Mouse (Mus musculus) liver, embryonic 12.5 days (tissue): Measurements from ENCODE around the gene Kpna7. TPM values are rescaled to one million over a fixed set of nuclear protein-coding genes. Genes with fewer than 3 reads are reported as not detected.
"Not testable (repeated sequence)": the region's sequence is repeated elsewhere in the genome, so short reads cannot be mapped to it uniquely, and the experiment has no call there.

Experiments used
- ATAC-seq: fragments of 200-750 bp; cut with Nextera tagmentation; 2 replicates; pipeline ENCODE4 v1.8.0; 2017; ENCODE audit warnings: moderate number of reproducible peaks, mild to moderate bottlenecking, moderate library complexity
- H3K27ac ChIP-seq: fragments of 300-500 bp; sonication (generic); 2 replicates; pipeline ENCODE4 v1.5.1; 2016; ENCODE audit warnings: mild to moderate bottlenecking
- H3K27me3 ChIP-seq: fragments of 300-500 bp; sonication (generic); replicated peaks from 2 replicates; pipeline ENCODE4 v1.6.1; 2016; ENCODE audit warnings: mild to moderate bottlenecking, moderate library complexity
- H3K36me3 ChIP-seq: fragments of 300-500 bp; sonication (generic); 2 replicates; pipeline ENCODE4 v1.6.1; 2016; ENCODE audit warnings: mild to moderate bottlenecking, moderate library complexity
- H3K4me1 ChIP-seq: fragments of 300-500 bp; sonication (generic); 2 replicates; pipeline ENCODE4 v1.6.1; 2016
- H3K4me2 ChIP-seq: fragments of 300-500 bp; sonication (generic); 2 replicates; pipeline ENCODE4 v1.6.1; 2016; ENCODE audit warnings: mild to moderate bottlenecking, moderate library complexity
- H3K4me3 ChIP-seq: fragments of 300-500 bp; sonication (generic); 2 replicates; pipeline ENCODE4 v1.5.1; 2016; ENCODE audit warnings: mild to moderate bottlenecking, moderate library complexity
- H3K9ac ChIP-seq: fragments of 300-500 bp; sonication (generic); 2 replicates; pipeline ENCODE4 v1.6.1; 2016; ENCODE audit warnings: mild to moderate bottlenecking, moderate library complexity
- H3K9me3 ChIP-seq: fragments of 300-500 bp; sonication (generic); replicated peaks from 2 replicates; pipeline ENCODE4 v1.6.1; 2016; ENCODE audit warnings: mild to moderate bottlenecking, moderate library complexity
- WGBS: fragments of 180-500 bp; shearing (Covaris S2); methylation state at CpG from one replicate; pipeline ENCODE4 v1.1.7; 2016; ENCODE audit not compliant: insufficient replicate concordance; 5-methylcytosine and 5-hydroxymethylcytosine counted together
- polyA plus RNA-seq: library from polyadenylated mRNA; unstranded; fragments of >200 nt; fragmentation: Nextera tagmentation; extraction: Ambion mirVana; gene quantifications from 2 replicates; pipeline ENCODE4 v1.2.1, GENCODE M21; 2016

Gene Kpna7
- polyA plus RNA-seq, 1 experiment from 2014 or later: 0.05 TPM

DNA sequence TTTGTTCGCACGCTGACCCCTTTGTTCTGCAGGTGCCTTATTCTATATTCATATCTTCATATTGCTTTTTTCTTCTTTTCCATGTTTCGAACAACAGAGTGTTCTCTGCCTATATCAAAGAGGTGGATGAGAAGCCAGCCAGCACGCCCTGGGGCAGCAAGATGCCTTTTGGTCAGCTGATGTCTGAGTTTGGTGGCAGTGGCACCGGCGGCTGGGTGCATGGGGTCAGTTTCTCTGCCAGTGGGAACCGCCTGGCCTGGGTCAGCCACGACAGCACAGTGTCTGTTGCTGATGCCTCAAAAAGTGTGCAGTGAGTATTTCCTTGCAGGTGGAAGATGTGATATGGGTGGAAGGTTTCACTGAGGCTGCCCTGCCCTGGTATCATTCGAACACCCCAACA lies 17.1 kb upstream of the Kpna7 start:
- ATAC-seq: no peak
- 89% methylated on average over 9 of the region's 9 CpGs for WGBS
- H3K4me1 ChIP-seq: peaks cover 4% of the 10 kb centered on the region; the same call in 1 of the 2 replicates
- peaks cover 100% of the 10 kb centered on the region for H3K36me3 ChIP-seq
- no peak overlapping the region for H3K4me3 ChIP-seq
- H3K4me2 ChIP-seq: no peak overlapping the region
- H3K27ac ChIP-seq: no peak overlapping the region
- H3K9ac ChIP-seq: no peak overlapping the region
- H3K9me3 ChIP-seq: no peaks in the 10 kb centered on the region
- no peaks in the 10 kb centered on the region for H3K27me3 ChIP-seq

GRCm38 (mm10) chr5:145098340-145098821 lies 14.6 kb upstream of the Kpna7 start:
- WGBS: 58% methylated on average over 10 of the region's 10 CpGs

GRCm38 (mm10) chr5:145096195-145096594 lies 12.4 kb upstream of the Kpna7 start:
- WGBS: 71% methylated on average over 4 of the region's 4 CpGs
- no peak for ATAC-seq
- Histone ChIP-seq H3K27me3 (no peaks in the 10 kb centered on the region), H3K4me3 (no peak overlapping the region), H3K9me3 (no peaks in the 10 kb centered on the region), H3K36me3 (peaks cover 96% of the 10 kb centered on the region), H3K4me1 (no peaks in the 10 kb centered on the region), H3K9ac (no peak overlapping the region), H3K4me2 (no peak overlapping the region), H3K27ac (no peak overlapping the region)

More at GRCm38 (mm10) chr5:145098340-145098821, 14.6 kb upstream of the Kpna7 start:
- H3K9me3 ChIP-seq: no peaks in the 10 kb centered on the region
- H3K9ac ChIP-seq: no peak overlapping the region
- no peak overlapping the region for H3K4me3 ChIP-seq
- peak; percentile 43; the same call in 1 of the 2 replicates for ATAC-seq
- H3K27ac ChIP-seq: 0 out of 2 replicates have a peak overlapping the region, but pooled peaks have one; percentile 4
- H3K36me3 ChIP-seq: peaks cover 97% of the 10 kb centered on the region
- no peaks in the 10 kb centered on the region for H3K27me3 ChIP-seq
- H3K4me1 ChIP-seq: peaks cover 4% of the 10 kb centered on the region; the same call in 1 of the 2 replicates
- no peak overlapping the region for H3K4me2 ChIP-seq

DNA sequence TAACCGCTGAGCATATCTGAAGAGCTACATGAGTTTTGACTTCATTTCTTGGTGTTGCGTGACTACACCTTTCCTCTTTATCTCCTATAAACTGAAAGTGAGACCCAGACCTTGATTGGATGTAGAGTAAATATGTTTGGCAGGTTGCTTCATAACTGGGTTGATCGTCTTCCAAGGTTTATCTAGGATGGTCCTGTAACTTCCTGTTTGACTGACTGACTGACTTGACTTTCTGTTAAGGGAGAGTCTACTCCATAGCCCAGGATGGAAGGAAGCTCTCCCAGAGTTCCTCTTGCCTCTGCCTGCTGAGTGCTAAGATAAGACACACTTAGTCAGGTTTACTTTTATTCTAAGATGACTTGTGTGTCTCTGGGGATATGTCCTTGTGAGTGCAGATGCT lies 6.0 kb upstream of the Kpna7 start:
- 57% methylated on average over 3 of the region's 3 CpGs for WGBS
- Histone ChIP-seq H3K9ac (no peak overlapping the region), H3K36me3 (peaks cover 71% of the 10 kb centered on the region), H3K9me3 (no peaks in the 10 kb centered on the region), H3K4me2 (no peak overlapping the region), H3K27ac (no peak overlapping the region), H3K4me3 (no peak overlapping the region), H3K4me1 (peaks cover 24% of the 10 kb centered on the region), H3K27me3 (no peaks in the 10 kb centered on the region)
- no peak for ATAC-seq

- H3K27me3 ChIP-seq: no peaks in the 10 kb centered on the region
- ATAC-seq: no peak
- H3K36me3 ChIP-seq: peaks cover 56% of the 10 kb centered on the region
- H3K27ac ChIP-seq: no peak overlapping the region
- H3K4me3 ChIP-seq: no peak overlapping the region
- no peaks in the 10 kb centered on the region for H3K9me3 ChIP-seq
- H3K4me2 ChIP-seq: no peak overlapping the region
- WGBS: 87% methylated on average over 2 of the region's 2 CpGs
- no peak overlapping the region for H3K9ac ChIP-seq
- peaks cover 34% of the 10 kb centered on the region for H3K4me1 ChIP-seq
Observed at GRCm38 (mm10) chr5:145088186-145088585, 4.4 kb upstream of the Kpna7 start.

- ATAC-seq: no peak
- Histone ChIP-seq H3K4me3 (peak overlapping the region; percentile 78), H3K27me3 (no peaks in the 10 kb centered on the region), H3K9ac (peak overlapping the region; percentile 91), H3K27ac (0 out of 2 replicates have a peak overlapping the region, but pooled peaks have one; percentile 22), H3K4me2 (peak overlapping the region; percentile 84), H3K4me1 (peaks cover 31% of the 10 kb centered on the region), H3K36me3 (peaks cover 30% of the 10 kb centered on the region), H3K9me3 (no peaks in the 10 kb centered on the region)
- WGBS: 40% methylated on average over 2 of the region's 2 CpGs
Observed at GRCm38 (mm10) chr5:145084822-145085221, 992 bp upstream of the Kpna7 start.

DNA sequence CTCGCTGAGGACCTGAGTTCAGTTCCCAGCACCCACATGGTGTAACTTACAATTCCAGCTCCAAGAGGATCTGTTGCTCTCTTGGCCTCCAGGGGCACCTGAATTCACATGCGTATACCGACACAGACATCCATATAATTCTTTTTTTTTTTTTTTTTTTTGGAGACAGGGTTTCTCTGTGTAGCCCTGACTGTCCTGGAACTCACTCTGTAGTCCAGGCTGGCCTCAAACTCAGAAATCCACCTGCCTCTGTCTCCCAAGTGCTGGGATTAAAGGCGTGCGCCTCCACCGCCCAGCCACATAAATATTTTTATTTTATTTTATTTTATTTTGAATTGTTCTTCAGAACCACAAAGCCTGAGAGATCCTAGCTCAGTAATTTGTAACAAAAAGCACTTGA lies 629 bp downstream of the Kpna7 start:
- ATAC-seq: not testable (repeated sequence)
- WGBS: 41% methylated on average over 6 of the region's 6 CpGs

DNA sequence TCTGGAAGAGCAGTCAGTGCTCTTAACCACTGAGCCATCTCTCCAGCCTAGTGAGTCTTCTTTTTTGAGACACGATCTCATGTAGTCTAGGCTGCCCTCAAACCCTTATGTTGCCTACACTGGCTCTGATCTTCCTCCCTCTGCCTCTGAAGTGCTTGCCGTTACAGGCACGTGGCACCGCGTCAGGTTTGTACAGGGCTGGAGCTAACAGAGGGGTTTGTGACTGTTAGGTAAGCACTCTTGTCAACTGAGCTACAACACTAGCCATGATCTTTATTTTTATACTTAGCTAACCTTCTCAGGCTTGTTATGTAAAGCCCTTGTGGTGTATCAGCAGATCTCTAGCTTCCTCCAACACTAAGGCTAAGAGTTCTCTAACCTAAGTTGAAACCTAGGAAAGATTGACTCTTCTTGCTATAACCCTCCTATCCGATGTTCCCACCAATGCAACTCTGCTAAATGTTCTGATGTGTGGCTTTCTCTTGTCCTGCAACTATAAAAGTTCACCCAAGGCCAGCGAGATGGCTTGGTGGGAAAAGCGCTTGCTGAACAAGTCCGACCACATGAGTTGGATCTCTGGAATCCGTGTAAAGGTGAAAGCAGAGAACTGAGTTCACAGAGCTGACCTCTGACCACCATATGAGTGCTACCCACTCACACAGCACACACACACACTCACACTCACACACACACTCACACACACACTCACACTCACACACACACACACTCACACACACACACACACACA lies 1.8 kb downstream of the Kpna7 start:
- H3K4me3 ChIP-seq: no peak overlapping the region
- no peak for ATAC-seq
- H3K27me3 ChIP-seq: no peaks in the 10 kb centered on the region
- no peak overlapping the region for H3K9ac ChIP-seq
- H3K4me2 ChIP-seq: no peak overlapping the region
- peaks cover 11% of the 10 kb centered on the region for H3K36me3 ChIP-seq
- H3K4me1 ChIP-seq: peaks cover 26% of the 10 kb centered on the region
- WGBS: 79% methylated on average over 10 of the region's 10 CpGs
- no peak overlapping the region for H3K27ac ChIP-seq
- H3K9me3 ChIP-seq: no peaks in the 10 kb centered on the region

More for the DNA sequence above, 629 bp downstream of the Kpna7 start:
- Histone ChIP-seq H3K4me1 (peaks cover 26% of the 10 kb centered on the region), H3K9ac (peak overlapping the region; percentile 91), H3K27ac (peak overlapping the region; percentile 69), H3K36me3 (peaks cover 20% of the 10 kb centered on the region), H3K4me3 (peak overlapping the region; percentile 78), H3K4me2 (peak overlapping the region; percentile 84)
- not testable (repeated sequence) for H3K9me3 ChIP-seq, H3K27me3 ChIP-seq

- Histone ChIP-seq H3K4me3 (no peak overlapping the region), H3K27ac (no peak overlapping the region), H3K9me3 (no peaks in the 10 kb centered on the region), H3K36me3 (no peaks in the 10 kb centered on the region), H3K27me3 (no peaks in the 10 kb centered on the region), H3K4me2 (no peak overlapping the region), H3K4me1 (no peaks in the 10 kb centered on the region), H3K9ac (no peak overlapping the region)
- ATAC-seq: no peak
- 39% methylated on average over 3 of the region's 3 CpGs for WGBS
Observed at GRCm38 (mm10) chr5:145075081-145075480, 8.7 kb downstream of the Kpna7 start.

DNA sequence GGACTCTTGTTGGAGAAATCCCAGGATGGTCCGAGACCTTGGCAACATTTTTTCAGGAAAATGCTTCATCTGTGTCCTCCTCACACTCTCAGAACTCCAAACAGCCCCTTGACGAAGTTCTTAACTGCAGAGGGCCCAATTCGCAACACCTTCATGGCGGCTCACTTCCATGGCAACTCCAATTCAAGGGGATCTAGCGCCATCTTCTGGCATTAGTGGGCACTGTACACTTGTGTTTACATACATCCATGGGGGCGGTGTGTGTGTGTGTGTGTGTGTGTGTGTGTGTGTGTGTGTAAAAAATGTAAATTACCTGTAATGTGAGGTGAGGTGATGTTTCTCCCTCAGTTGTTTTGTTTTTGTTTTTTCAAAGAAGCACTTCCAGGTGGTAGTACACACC lies 12.5 kb downstream of the Kpna7 start:
- Histone ChIP-seq H3K9me3 (no peaks in the 10 kb centered on the region), H3K4me3 (no peak overlapping the region), H3K4me1 (no peaks in the 10 kb centered on the region), H3K27ac (no peak overlapping the region), H3K36me3 (no peaks in the 10 kb centered on the region), H3K27me3 (peaks cover 11% of the 10 kb centered on the region; the same call in 1 of the 2 replicates), H3K9ac (no peak overlapping the region), H3K4me2 (no peak overlapping the region)
- WGBS: 42% methylated on average over 6 of the region's 6 CpGs
- no peak for ATAC-seq

- Histone ChIP-seq H3K4me3 (no peak overlapping the region), H3K9ac (no peak overlapping the region), H3K4me1 (no peaks in the 10 kb centered on the region), H3K4me2 (no peak overlapping the region), H3K36me3 (no peaks in the 10 kb centered on the region), H3K27me3 (peaks cover 11% of the 10 kb centered on the region; the same call in 1 of the 2 replicates), H3K27ac (no peak overlapping the region), H3K9me3 (no peaks in the 10 kb centered on the region)
- no peak for ATAC-seq
- 0% methylated on average over 5 of the region's 5 CpGs for WGBS
Observed at GRCm38 (mm10) chr5:145069707-145070106, 14.1 kb downstream of the Kpna7 start.

DNA sequence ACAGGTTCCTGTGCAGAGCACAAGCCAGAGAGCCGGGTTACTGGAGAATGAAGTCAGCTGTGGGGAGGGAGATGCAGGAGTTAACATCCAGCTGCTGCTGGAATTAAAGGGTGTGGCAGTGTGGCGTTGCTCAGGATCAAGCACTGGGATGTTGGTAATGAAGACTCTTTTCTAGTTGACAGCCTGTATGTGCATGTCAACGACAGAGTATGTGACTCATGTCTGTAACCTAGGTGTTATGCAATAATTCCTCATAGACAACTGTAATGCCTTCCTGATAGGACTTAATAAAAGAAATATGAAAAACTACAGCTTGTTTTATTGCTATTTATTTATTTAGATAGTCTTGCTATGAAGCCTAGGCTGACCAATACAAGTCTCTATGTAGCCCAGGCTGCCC lies 15.0 kb downstream of the Kpna7 start:
- Histone ChIP-seq H3K27me3 (peaks cover 11% of the 10 kb centered on the region; the same call in 1 of the 2 replicates), H3K36me3 (no peaks in the 10 kb centered on the region), H3K4me3 (no peak overlapping the region), H3K27ac (no peak overlapping the region), H3K4me2 (no peak overlapping the region), H3K4me1 (no peaks in the 10 kb centered on the region), H3K9me3 (no peaks in the 10 kb centered on the region), H3K9ac (no peak overlapping the region)
- no peak for ATAC-seq
- WGBS: 41% methylated on average over 3 of the region's 3 CpGs
